Comparison of ENCODE assay signal across 9 mouse cellular contexts in the genomic region with DNA sequence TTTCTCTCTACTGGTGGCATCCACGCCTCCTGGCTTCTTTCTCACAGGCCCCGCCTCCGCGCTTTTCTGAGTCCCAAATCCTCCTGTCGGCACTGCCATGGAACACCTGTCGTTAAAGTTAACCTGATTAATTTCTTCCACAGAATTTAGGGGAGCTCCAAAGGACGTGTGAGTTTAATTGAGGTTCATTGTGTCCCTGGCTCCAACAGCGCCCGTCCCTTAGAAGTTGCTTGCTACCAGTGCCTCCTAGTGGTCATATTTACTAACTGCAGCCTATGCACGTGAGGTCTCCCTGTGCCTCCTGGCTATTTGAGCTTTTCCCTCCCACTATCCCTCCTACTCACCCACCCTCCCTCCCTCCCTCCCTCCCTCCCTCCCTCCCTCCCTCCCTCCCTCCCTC. TPM values are rescaled to one million over a fixed set of nuclear protein-coding genes. Genes with fewer than 3 reads are reported as not detected.
DNase-seq lines count a peak whose midpoint lies in the region; ATAC-seq and TF ChIP-seq lines count a peak whose summit lies in the region.
"Had no signal": no experiment of that assay in that cellular context is flagged by ENCODE, and none has a peak within 500 bp of the region (broad histone marks: within the 10 kb centered on the region; RNA-seq: fewer than 3 reads in every experiment).

No protein-coding gene starts in this region.

- H3K9ac ChIP-seq in hindbrain, embryonic 15.5 days, result no peak overlapping the region
- H3K9ac ChIP-seq in liver, adult 2 months (ENCODE audit: low read depth, low read length), result no peak overlapping the region
- H3K9ac ChIP-seq: neural tube, embryonic 12.5 days had no signal

- no peaks in the 10 kb centered on the region for H3K36me3 ChIP-seq in hindbrain, embryonic 15.5 days
- H3K36me3 ChIP-seq in liver, adult 2 months (ENCODE audit: control insufficient read depth, insufficient read depth, low read length), result no peaks in the 10 kb centered on the region
- H3K36me3 ChIP-seq: neural tube, embryonic 12.5 days had no signal

- no peaks in the 10 kb centered on the region for H3K9me3 ChIP-seq in hindbrain, embryonic 15.5 days
- H3K9me3 ChIP-seq: neural tube, embryonic 12.5 days had no signal

- intact Hi-C loops in left cerebral cortex, postnatal 4 days (cut with DNase I), result loop anchor here (10.0 kb wide), 1 partner anchor 52 kb away; a partner anchor contains a TSS
- intact Hi-C loops in left cerebral cortex, postnatal 36 days (cut with DNase I), result loop anchor here (5.0 kb wide), 2 partner anchors 165 to 245 kb away; a partner anchor contains a TSS

- TF ChIP-seq CTCF in liver, adult 2 months (IDR thresholded peaks at IDR 0.05; ENCODE audit: low read depth, low read length), result peak; percentile 80

- H3K79me2 ChIP-seq in liver, adult 2 months (ENCODE audit: control insufficient read depth, insufficient read depth, low read length), result no peaks in the 10 kb centered on the region

- H3K27me3 ChIP-seq in hindbrain, embryonic 15.5 days, result no peaks in the 10 kb centered on the region
- no peaks in the 10 kb centered on the region for H3K27me3 ChIP-seq in liver, adult 2 months (ENCODE audit: control insufficient read depth, insufficient read depth, low read length)
- H3K27me3 ChIP-seq: neural tube, embryonic 12.5 days had no signal

- 0 out of 2 replicates have a peak, but pooled peaks have one; percentile 61 for ATAC-seq in erythroid progenitor cell, adult 5-6 weeks (replicated peaks; ENCODE audit: low FRiP score, poor library complexity, severe bottlenecking)
- ATAC-seq in hindbrain, embryonic 15.5 days (ENCODE audit: low FRiP score, low read depth), result no peak
- peak; percentile 71; the same call in 1 of the 2 replicates for ATAC-seq in neutrophil, adult 5-6 weeks (ENCODE audit: extremely low read depth, insufficient number of reproducible peaks, low FRiP score, poor library complexity, severe bottlenecking)

- H3K4me2 ChIP-seq in hindbrain, embryonic 15.5 days, result 0 out of 2 replicates have a peak overlapping the region, but pooled peaks have one; percentile 11
- H3K4me2 ChIP-seq: neural tube, embryonic 12.5 days had no signal

- no peak for TF ChIP-seq POLR2A in liver, adult 2 months (IDR thresholded peaks at IDR 0.05; ENCODE audit: extremely low read depth, insufficient read depth, low read length)

- H3K4me3 ChIP-seq in hindbrain, embryonic 15.5 days, result no peak overlapping the region
- H3K4me3 ChIP-seq in liver, adult 2 months (ENCODE audit: insufficient read depth, low read depth, low read length), result no peak overlapping the region
- H3K4me3 ChIP-seq: neural tube, embryonic 12.5 days had no signal

- H3K27ac ChIP-seq in hindbrain, embryonic 15.5 days (replicated peaks), result no peak overlapping the region
- no peak overlapping the region for H3K27ac ChIP-seq in liver, adult 2 months (replicated peaks; ENCODE audit: insufficient read depth, low read depth, low read length)
- H3K27ac ChIP-seq: neural tube, embryonic 12.5 days had no signal

- peak; percentile 69 for DNase-seq in left cerebral cortex, postnatal 4 days
- DNase-seq in left cerebral cortex, postnatal 36 days (ENCODE audit: low spot score in 2 of 2), result no peak
- peak; percentile 64 for DNase-seq in adrenal gland, adult 2 months
- peak; percentile 64 for DNase-seq in liver, adult 2 months (ENCODE audit: extremely low read depth, low read depth, low spot score)
- no peak for DNase-seq in frontal cortex, postnatal 25 days (ENCODE audit: low spot score in 2 of 2)

- peaks cover 11% of the 10 kb centered on the region for H3K4me1 ChIP-seq in hindbrain, embryonic 15.5 days (replicated peaks)
- H3K4me1 ChIP-seq in liver, adult 2 months (ENCODE audit: control insufficient read depth, insufficient read depth, low read length), result no peaks in the 10 kb centered on the region

- WGBS in hindbrain, embryonic 15.5 days, result 13% methylated on average over 10 of the region's 10 CpGs
- WGBS in liver, adult 2 months, result 16% methylated on average over 10 of the region's 10 CpGs

RNA-seq across cellular contexts. Expression of a gene that starts 6.8 kb away (rescaled TPM):
- total RNA-seq in left cerebral cortex, postnatal 4 days (2021), result 100 to 1,000 TPM; 222 to 228 TPM
- 100 to 1,000 TPM in 1 of 2 experiments, 10 to 100 TPM in 1; 86.6 to 117 TPM for total RNA-seq in left cerebral cortex, postnatal 36 days (2021)
- total RNA-seq in adrenal gland, adult 2 months (2021), result 1 to 10 TPM; 1.5 to 3.3 TPM
- polyA plus RNA-seq in adrenal gland, adult 2 months (2012; rRNA removed), result 2.9 and 3.1 TPM in 2 replicates
- not detected in 2 replicates for total RNA-seq in erythroid progenitor cell, adult 5-6 weeks (2015; ENCODE audit: low replicate concordance)
- total RNA-seq in erythroid progenitor cell, adult 5-6 weeks (2017; ENCODE audit: low replicate concordance), result not detected in 2 replicates
- 180 and 184 TPM in 2 replicates for polyA plus RNA-seq in hindbrain, embryonic 15.5 days (2015; fragmentation: Nextera tagmentation; extraction: Ambion mirVana)
- 0.13 TPM in 1 of 2 replicates, not detected in the other for total RNA-seq in liver, adult 2 months (2014; rRNA removed)
- polyA plus RNA-seq in liver, adult 2 months (2012; rRNA removed), result 0.05 and 0.28 TPM in 2 replicates
- not detected in 2 replicates for total RNA-seq in neutrophil, adult 5-6 weeks (2017)

RNA-seq across cellular contexts. Expression of a gene that starts 7.9 kb away (rescaled TPM):
- 1 to 10 TPM; 1.5 to 1.9 TPM for total RNA-seq in left cerebral cortex, postnatal 4 days (2021)
- 10 to 100 TPM; 15.9 to 24.7 TPM for total RNA-seq in left cerebral cortex, postnatal 36 days (2021)
- total RNA-seq in adrenal gland, adult 2 months (2021), result 1 to 10 TPM; 5.5 to 9.8 TPM
- polyA plus RNA-seq in adrenal gland, adult 2 months (2012; rRNA removed), result 9.2 and 12.1 TPM in 2 replicates
- total RNA-seq in erythroid progenitor cell, adult 5-6 weeks (2015; ENCODE audit: low replicate concordance), result not detected in 2 replicates
- total RNA-seq in erythroid progenitor cell, adult 5-6 weeks (2017; ENCODE audit: low replicate concordance), result not detected in 2 replicates
- polyA plus RNA-seq in hindbrain, embryonic 15.5 days (2015; fragmentation: Nextera tagmentation; extraction: Ambion mirVana), result 3.0 and 5.1 TPM in 2 replicates
- 1.0 and 1.7 TPM in 2 replicates for total RNA-seq in liver, adult 2 months (2014; rRNA removed)
- polyA plus RNA-seq in liver, adult 2 months (2012; rRNA removed), result 5.0 and 11.3 TPM in 2 replicates
- total RNA-seq in neutrophil, adult 5-6 weeks (2017), result not detected in 2 replicates

RNA-seq across cellular contexts. Expression of a gene that starts 15.3 kb away (rescaled TPM):
- 10 to 100 TPM; 23.8 to 34.4 TPM for total RNA-seq in left cerebral cortex, postnatal 4 days (2021)
- total RNA-seq in left cerebral cortex, postnatal 36 days (2021), result 10 to 100 TPM; 23.5 to 26.2 TPM
- 10 to 100 TPM; 44.3 to 53.9 TPM for total RNA-seq in adrenal gland, adult 2 months (2021)
- polyA plus RNA-seq in adrenal gland, adult 2 months (2012; rRNA removed), result 61.1 and 90.2 TPM in 2 replicates
- 4.2 and 7.9 TPM in 2 replicates for total RNA-seq in erythroid progenitor cell, adult 5-6 weeks (2015; ENCODE audit: low replicate concordance)
- total RNA-seq in erythroid progenitor cell, adult 5-6 weeks (2017; ENCODE audit: low replicate concordance), result 3.0 TPM in 1 of 2 replicates, not detected in the other
- 73.8 and 84.5 TPM in 2 replicates for polyA plus RNA-seq in hindbrain, embryonic 15.5 days (2015; fragmentation: Nextera tagmentation; extraction: Ambion mirVana)
- total RNA-seq in liver, adult 2 months (2014; rRNA removed), result 24.8 and 28.9 TPM in 2 replicates
- polyA plus RNA-seq in liver, adult 2 months (2012; rRNA removed), result 120 and 133 TPM in 2 replicates
- 14.1 and 14.3 TPM in 2 replicates for total RNA-seq in neutrophil, adult 5-6 weeks (2017)

RNA-seq across cellular contexts. Expression of a gene that starts 48.7 kb away (rescaled TPM):
- total RNA-seq in left cerebral cortex, postnatal 4 days (2021), result under 1 TPM in 1 of 2 experiments, not detected in 1; 0.80 TPM
- total RNA-seq in left cerebral cortex, postnatal 36 days (2021), result not detected
- 1 to 10 TPM; 2.3 to 4.2 TPM for total RNA-seq in adrenal gland, adult 2 months (2021)
- 2.5 TPM in 2 replicates for polyA plus RNA-seq in adrenal gland, adult 2 months (2012; rRNA removed)
- not detected in 2 replicates for total RNA-seq in erythroid progenitor cell, adult 5-6 weeks (2015; ENCODE audit: low replicate concordance)
- total RNA-seq in erythroid progenitor cell, adult 5-6 weeks (2017; ENCODE audit: low replicate concordance), result not detected in 2 replicates
- 0.67 and 0.75 TPM in 2 replicates for polyA plus RNA-seq in hindbrain, embryonic 15.5 days (2015; fragmentation: Nextera tagmentation; extraction: Ambion mirVana)
- 2.3 and 6.9 TPM in 2 replicates for total RNA-seq in liver, adult 2 months (2014; rRNA removed)
- 5.2 and 7.4 TPM in 2 replicates for polyA plus RNA-seq in liver, adult 2 months (2012; rRNA removed)
- total RNA-seq in neutrophil, adult 5-6 weeks (2017), result 2.4 and 2.8 TPM in 2 replicates

RNA-seq across cellular contexts. Expression of a gene that starts 58.9 kb away (rescaled TPM):
- 10 to 100 TPM; 35.9 to 38.1 TPM for total RNA-seq in left cerebral cortex, postnatal 4 days (2021)
- total RNA-seq in left cerebral cortex, postnatal 36 days (2021), result 10 to 100 TPM; 48.6 to 54.6 TPM
- total RNA-seq in adrenal gland, adult 2 months (2021), result 10 to 100 TPM; 55.2 to 64.5 TPM
- polyA plus RNA-seq in adrenal gland, adult 2 months (2012; rRNA removed), result 162 and 191 TPM in 2 replicates
- total RNA-seq in erythroid progenitor cell, adult 5-6 weeks (2015; ENCODE audit: low replicate concordance), result 8.0 and 14.8 TPM in 2 replicates
- 5.6 and 6.9 TPM in 2 replicates for total RNA-seq in erythroid progenitor cell, adult 5-6 weeks (2017; ENCODE audit: low replicate concordance)
- 95.9 and 99.5 TPM in 2 replicates for polyA plus RNA-seq in hindbrain, embryonic 15.5 days (2015; fragmentation: Nextera tagmentation; extraction: Ambion mirVana)
- 40.7 and 59.9 TPM in 2 replicates for total RNA-seq in liver, adult 2 months (2014; rRNA removed)
- 132 and 143 TPM in 2 replicates for polyA plus RNA-seq in liver, adult 2 months (2012; rRNA removed)
- total RNA-seq in neutrophil, adult 5-6 weeks (2017), result 4.4 and 5.2 TPM in 2 replicates

Comparison
In these comparisons a context has a peak if more than half of its experiments do, and no peak if none do; other contexts are left out.
1. DNase-seq: peak in left cerebral cortex, postnatal 4 days (single experiment), adrenal gland, adult 2 months (single experiment) and liver, adult 2 months (single experiment); none in left cerebral cortex, postnatal 36 days (0 of 2) and frontal cortex, postnatal 25 days (0 of 2).
2. RNA of a gene that starts 6.8 kb away (total RNA-seq): 222 to 228 TPM in left cerebral cortex, postnatal 4 days and 86.6 to 117 TPM in left cerebral cortex, postnatal 36 days; 1.5 to 3.3 TPM in adrenal gland, adult 2 months, not detected in erythroid progenitor cell, adult 5-6 weeks, 0.13 TPM in liver, adult 2 months and not detected in neutrophil, adult 5-6 weeks; every median in the first group is over 10 times any median in the second.